Mouse (Mus musculus) liver, embryonic 11.5 days (tissue): ENCODE results near the gene Fkbp1b. TPM values are rescaled to one million over a fixed set of nuclear protein-coding genes. Genes with fewer than 3 reads are reported as not detected.
"Not testable (repeated sequence)": the region's sequence is repeated elsewhere in the genome, so short reads cannot be mapped to it uniquely, and the experiment has no call there.

ENCODE experiments used
- ATAC-seq: fragments of 200-750 bp; cut with Nextera tagmentation; replicated peaks from 2 replicates; pipeline ENCODE4 v1.8.0; 2017; ENCODE audit warnings: moderate number of reproducible peaks, mild to moderate bottlenecking, moderate TSS enrichment, moderate library complexity; ENCODE audit not compliant: low FRiP score
- DNase-seq: peaks from one replicate; pipeline ENCODE4 v3.0.0-alpha.2; 2017; ENCODE audit warnings: low spot score
- H3K27ac ChIP-seq: fragments of 300-500 bp; sonication (generic); 2 replicates; pipeline ENCODE4 v1.5.1; 2014; ENCODE audit warnings: mild to moderate bottlenecking, low read depth, low read length, control low read depth
- H3K27me3 ChIP-seq: fragments of 300-500 bp; sonication (generic); replicated peaks from 2 replicates; pipeline ENCODE4 v1.6.1; 2014; ENCODE audit warnings: low read length, mixed read lengths; ENCODE audit not compliant: control insufficient read depth, insufficient read depth
- H3K36me3 ChIP-seq: fragments of 300-500 bp; sonication (generic); 2 replicates; pipeline ENCODE4 v1.6.1; 2014; ENCODE audit warnings: mild to moderate bottlenecking, low read length, moderate library complexity, mixed read lengths; ENCODE audit not compliant: control insufficient read depth, insufficient read depth
- H3K4me1 ChIP-seq: fragments of 300-500 bp; sonication (generic); replicated peaks from 2 replicates; pipeline ENCODE4 v1.6.1; 2014; ENCODE audit warnings: low read length, mixed read lengths; ENCODE audit not compliant: control insufficient read depth, insufficient read depth
- H3K4me2 ChIP-seq: fragments of 300-500 bp; sonication (generic); 2 replicates; pipeline ENCODE4 v1.6.1; 2014; ENCODE audit warnings: mild to moderate bottlenecking, control low read depth, moderate library complexity
- H3K4me3 ChIP-seq: fragments of 300-500 bp; sonication (generic); 2 replicates; pipeline ENCODE4 v1.5.1; 2014; ENCODE audit warnings: low read depth, low read length, control low read depth
- H3K9ac ChIP-seq: fragments of 300-500 bp; sonication (generic); 2 replicates; pipeline ENCODE4 v1.6.1; 2014; ENCODE audit warnings: low read depth, low read length, control low read depth
- H3K9me3 ChIP-seq: fragments of 300-500 bp; sonication (generic); 2 replicates; pipeline ENCODE4 v1.6.1; 2016; ENCODE audit warnings: low read length, inconsistent platforms, mixed read lengths; ENCODE audit not compliant: control insufficient read depth
- WGBS: fragments of 180-500 bp; shearing (Covaris S2); extraction: QIAGEN DNeasy Blood & Tissue Kit; methylation state at CpG from one replicate; pipeline ENCODE4 v1.1.7; 2014; 5-methylcytosine and 5-hydroxymethylcytosine counted together
- polyA plus RNA-seq: library from polyadenylated mRNA; unstranded; fragments of >200 nt; fragmentation: Nextera tagmentation; extraction: Ambion mirVana; gene quantifications from 2 replicates; pipeline ENCODE4 v1.2.1, GENCODE M21; 2014

Fkbp1b gene
- polyA plus RNA-seq: 4.5 and 5.8 TPM in 2 replicates

GRCm38 (mm10) chr12:4841392-4841887 is at the start of gene Fkbp1b:
Gene Fkbp1b (minus strand): TSS chr12:4841591.
- H3K27ac ChIP-seq: no peak within 1 kb of the TSS
- peak within 1 kb of the TSS; percentile 84 for H3K4me3 ChIP-seq
- H3K9ac ChIP-seq: peak within 1 kb of the TSS; percentile 72
- H3K4me1 ChIP-seq: peaks cover 19% of the 10 kb centered on the region
- WGBS: under 1% methylated on average over 36 of the region's 37 CpGs
- ATAC-seq (peak; percentile 75), DNase-seq (peak; percentile 84)
- no peaks in the 10 kb centered on the region for H3K27me3 ChIP-seq
- no peaks in the 10 kb centered on the region for H3K9me3 ChIP-seq
- peak within 1 kb of the TSS; percentile 99 for H3K4me2 ChIP-seq
- no peaks in the 10 kb centered on the region; the same call in 1 of the 2 replicates for H3K36me3 ChIP-seq

GRCm38 (mm10) chr12:4889891-4890290 is 48.5 kb upstream of the Fkbp1b start:
- no peak overlapping the region for H3K27ac ChIP-seq
- peaks cover 7% of the 10 kb centered on the region for H3K4me1 ChIP-seq
- no peak for ATAC-seq
- H3K9ac ChIP-seq: no peak overlapping the region
- no peak overlapping the region for H3K4me3 ChIP-seq
- DNase-seq: no peak
- no peaks in the 10 kb centered on the region for H3K27me3 ChIP-seq
- peaks cover 15% of the 10 kb centered on the region for H3K36me3 ChIP-seq
- WGBS: 73% methylated on average over 1 of the region's 1 CpGs
- H3K9me3 ChIP-seq: no peaks in the 10 kb centered on the region
- H3K4me2 ChIP-seq: no peak overlapping the region

- no peak overlapping the region for H3K4me3 ChIP-seq
- peak overlapping the region; percentile 9; the same call in 1 of the 2 replicates for H3K27ac ChIP-seq
- H3K4me2 ChIP-seq: no peak overlapping the region
- no peaks in the 10 kb centered on the region for H3K9me3 ChIP-seq
- 70% methylated on average over 2 of the region's 2 CpGs for WGBS
- H3K4me1 ChIP-seq: peaks cover 7% of the 10 kb centered on the region
- DNase-seq (no peak), ATAC-seq (no peak)
- no peaks in the 10 kb centered on the region for H3K27me3 ChIP-seq
- H3K9ac ChIP-seq: no peak overlapping the region
- peaks cover 15% of the 10 kb centered on the region for H3K36me3 ChIP-seq
Measured at GRCm38 (mm10) chr12:4889251-4889650, 47.9 kb upstream of the Fkbp1b start.

- no peaks in the 10 kb centered on the region for H3K27me3 ChIP-seq
- H3K4me1 ChIP-seq: peaks cover 7% of the 10 kb centered on the region
- no peak overlapping the region for H3K4me2 ChIP-seq
- H3K4me3 ChIP-seq: no peak overlapping the region
- no peak overlapping the region for H3K27ac ChIP-seq
- DNase-seq (no peak), ATAC-seq (peak; percentile 92)
- H3K9me3 ChIP-seq: no peaks in the 10 kb centered on the region
- no peak overlapping the region for H3K9ac ChIP-seq
- peaks cover 15% of the 10 kb centered on the region for H3K36me3 ChIP-seq
Measured at GRCm38 (mm10) chr12:4888739-4889138, 47.3 kb upstream of the Fkbp1b start.

GRCm38 (mm10) chr12:4886581-4886980 is 45.2 kb upstream of the Fkbp1b start:
- WGBS: 91% methylated on average over 4 of the region's 4 CpGs
- not testable (repeated sequence) for DNase-seq, H3K4me3 ChIP-seq, ATAC-seq, H3K4me2 ChIP-seq, H3K9me3 ChIP-seq, H3K4me1 ChIP-seq, H3K9ac ChIP-seq, H3K27ac ChIP-seq, H3K27me3 ChIP-seq
- peaks cover 15% of the 10 kb centered on the region for H3K36me3 ChIP-seq

GRCm38 (mm10) chr12:4885062-4885461 is 43.7 kb upstream of the Fkbp1b start:
- no peak for DNase-seq
- Histone ChIP-seq H3K27ac (no peak overlapping the region), H3K4me3 (no peak overlapping the region), H3K4me1 (peaks cover 7% of the 10 kb centered on the region), H3K4me2 (no peak overlapping the region), H3K9ac (no peak overlapping the region), H3K27me3 (no peaks in the 10 kb centered on the region), H3K36me3 (peaks cover 13% of the 10 kb centered on the region), H3K9me3 (no peaks in the 10 kb centered on the region)
- WGBS: 78% methylated on average over 1 of the region's 1 CpGs
- ATAC-seq: no peak

GRCm38 (mm10) chr12:4882086-4882485 is 40.7 kb upstream of the Fkbp1b start:
- Histone ChIP-seq H3K4me1 (peaks cover 3% of the 10 kb centered on the region; the same call in 1 of the 2 replicates), H3K36me3 (peaks cover 9% of the 10 kb centered on the region), H3K27me3 (no peaks in the 10 kb centered on the region), H3K9me3 (no peaks in the 10 kb centered on the region), H3K4me3 (no peak overlapping the region), H3K4me2 (no peak overlapping the region), H3K27ac (no peak overlapping the region), H3K9ac (no peak overlapping the region)
- no peak for DNase-seq
- WGBS: 85% methylated on average over 2 of the region's 2 CpGs
- ATAC-seq: no peak

- no peak for DNase-seq
- Histone ChIP-seq H3K9ac (no peak overlapping the region), H3K9me3 (no peaks in the 10 kb centered on the region), H3K27ac (no peak overlapping the region), H3K36me3 (peaks cover 9% of the 10 kb centered on the region), H3K4me2 (no peak overlapping the region), H3K27me3 (no peaks in the 10 kb centered on the region), H3K4me1 (peaks cover 21% of the 10 kb centered on the region), H3K4me3 (no peak overlapping the region)
- WGBS: 87% methylated on average over 5 of the region's 5 CpGs
- ATAC-seq: no peak
Measured at GRCm38 (mm10) chr12:4879048-4879447, 37.7 kb upstream of the Fkbp1b start.

GRCm38 (mm10) chr12:4878296-4878783 is 36.9 kb upstream of the Fkbp1b start:
- Histone ChIP-seq H3K36me3 (peaks cover 9% of the 10 kb centered on the region), H3K27me3 (no peaks in the 10 kb centered on the region), H3K27ac (no peak overlapping the region; the same call in 1 of the 2 replicates), H3K4me1 (peaks cover 21% of the 10 kb centered on the region), H3K4me3 (no peak overlapping the region), H3K9ac (no peak overlapping the region), H3K4me2 (no peak overlapping the region), H3K9me3 (no peaks in the 10 kb centered on the region)
- ATAC-seq (no peak), DNase-seq (no peak)
- WGBS: 35% methylated on average over 9 of the region's 9 CpGs
